Mouse (Mus musculus) forebrain, embryonic 11.5 days (tissue): ENCODE measurements around the gene 1600014C23Rik. TPM values are rescaled to one million over a fixed set of nuclear protein-coding genes. Genes with fewer than 3 reads are reported as not detected.

Experiments used
- ATAC-seq: fragments of 200-750 bp; cut with Nextera tagmentation; replicated peaks from 2 replicates; pipeline ENCODE4 v1.8.0; 2017; ENCODE audit warnings: moderate TSS enrichment; ENCODE audit not compliant: low FRiP score
- DNase-seq: peaks from one replicate; pipeline ENCODE4 v3.0.0-alpha.2; 2017; ENCODE audit warnings: low spot score
- H3K27ac ChIP-seq: fragments of 300-500 bp; sonication (generic); 2 replicates; pipeline ENCODE4 v1.5.1; 2014; ENCODE audit warnings: low read depth, low read length
- H3K27me3 ChIP-seq: fragments of 300-500 bp; sonication (generic); 2 replicates; pipeline ENCODE4 v1.6.1; 2014; ENCODE audit warnings: mild to moderate bottlenecking, low read length, mixed read lengths; ENCODE audit not compliant: control insufficient read depth, insufficient read depth
- H3K36me3 ChIP-seq: fragments of 300-500 bp; sonication (generic); 2 replicates; pipeline ENCODE4 v1.6.1; 2014; ENCODE audit warnings: mild to moderate bottlenecking, low read length, moderate library complexity, mixed read lengths; ENCODE audit not compliant: control insufficient read depth, insufficient read depth
- H3K4me1 ChIP-seq: fragments of 300-500 bp; sonication (generic); replicated peaks from 2 replicates; pipeline ENCODE4 v1.6.1; 2014; ENCODE audit warnings: low read length, mixed read lengths; ENCODE audit not compliant: control insufficient read depth, insufficient read depth
- H3K4me2 ChIP-seq: fragments of 300-500 bp; sonication (generic); 2 replicates; pipeline ENCODE4 v1.6.1; 2014; ENCODE audit warnings: low read depth, mild to moderate bottlenecking, low read length, moderate library complexity, mixed read lengths; ENCODE audit not compliant: severe bottlenecking
- H3K4me3 ChIP-seq: fragments of 300-500 bp; sonication (generic); 2 replicates; pipeline ENCODE4 v1.5.1; 2014; ENCODE audit warnings: low read depth, low read length
- H3K9ac ChIP-seq: fragments of 300-500 bp; sonication (generic); 2 replicates; pipeline ENCODE4 v1.6.1; 2014; ENCODE audit warnings: low read length
- H3K9me3 ChIP-seq: fragments of 300-500 bp; sonication (generic); 2 replicates; pipeline ENCODE4 v1.6.1; 2016; ENCODE audit warnings: low read length, mixed read lengths; ENCODE audit not compliant: control insufficient read depth
- WGBS: fragments of 180-500 bp; shearing (Covaris S2); extraction: QIAGEN DNeasy Blood & Tissue Kit; methylation state at CpG from one replicate; pipeline ENCODE4 v1.1.7; 2014; 5-methylcytosine and 5-hydroxymethylcytosine counted together
- polyA plus RNA-seq: library from polyadenylated mRNA; unstranded; fragments of >200 nt; fragmentation: Nextera tagmentation; extraction: Ambion mirVana; gene quantifications from 2 replicates; pipeline ENCODE4 v1.2.1, GENCODE M21; 2014

Gene 1600014C23Rik
- polyA plus RNA-seq, 1 experiment from 2014 or later, result 0.55 TPM

DNA sequence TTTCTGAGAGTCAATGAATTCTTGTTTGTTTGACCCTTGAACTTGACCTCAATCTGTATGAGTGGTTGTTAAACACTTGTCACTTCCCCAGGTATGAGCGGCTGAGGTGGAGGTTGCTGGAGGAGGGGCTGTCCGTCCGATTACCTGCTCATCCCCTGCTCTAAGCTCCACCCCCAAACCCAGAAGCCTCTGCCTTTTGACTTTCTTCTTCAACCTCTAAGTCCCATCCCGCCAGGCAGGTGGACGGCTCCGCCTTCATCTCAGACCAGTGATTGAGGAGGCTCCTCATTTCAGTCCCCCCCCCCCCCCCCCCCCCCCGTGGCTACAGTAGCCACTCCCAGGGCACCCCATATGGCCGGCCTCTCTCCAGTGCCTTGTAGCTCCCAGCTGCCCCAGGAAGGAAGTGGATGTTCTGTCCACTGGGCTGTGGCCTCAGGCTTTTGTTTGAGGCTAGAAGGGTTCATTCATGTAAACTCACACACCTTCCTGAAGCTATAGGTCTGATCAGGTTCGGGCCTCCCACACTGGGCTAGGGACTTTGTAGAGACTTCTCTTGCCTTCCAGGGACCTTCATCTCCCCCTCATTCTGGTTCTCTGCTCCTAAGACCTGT, 34.0 kb upstream of the 1600014C23Rik start:
- H3K27ac ChIP-seq, result no peak overlapping the region

GRCm38 (mm10) chr17:45766735-45767535, 33.3 kb upstream of the 1600014C23Rik start:
- 16% methylated on average over 12 of the region's 12 CpGs for WGBS
- Histone ChIP-seq H3K4me1 (peaks cover 13% of the 10 kb centered on the region), H3K27me3 (no peaks in the 10 kb centered on the region), H3K27ac (peak overlapping the region; percentile 79), H3K9ac (peak overlapping the region; percentile 33; the same call in 1 of the 2 replicates), H3K4me3 (no peak overlapping the region), H3K4me2 (peak overlapping the region; percentile 33; the same call in 1 of the 2 replicates), H3K36me3 (no peaks in the 10 kb centered on the region), H3K9me3 (no peaks in the 10 kb centered on the region)
- peak; percentile 91 for DNase-seq
- peak; percentile 96 for ATAC-seq

More for the DNA sequence above, 34.0 kb upstream of the 1600014C23Rik start:
- peaks cover 13% of the 10 kb centered on the region for H3K4me1 ChIP-seq
- H3K27me3 ChIP-seq, result no peaks in the 10 kb centered on the region
- WGBS, result 37% methylated on average over 8 of the region's 9 CpGs
- no peaks in the 10 kb centered on the region for H3K36me3 ChIP-seq
- peak; percentile 8; the same call in 1 of the 2 replicates for ATAC-seq
- H3K4me2 ChIP-seq, result no peak overlapping the region
- H3K9ac ChIP-seq, result no peak overlapping the region
- H3K9me3 ChIP-seq, result no peaks in the 10 kb centered on the region
- no peak for DNase-seq
- H3K4me3 ChIP-seq, result no peak overlapping the region

- WGBS, result 95% methylated on average over 3 of the region's 3 CpGs
- H3K4me2 ChIP-seq, result no peak overlapping the region
- no peaks in the 10 kb centered on the region for H3K36me3 ChIP-seq
- H3K27me3 ChIP-seq, result no peaks in the 10 kb centered on the region
- no peak overlapping the region for H3K9ac ChIP-seq
- no peak overlapping the region for H3K4me3 ChIP-seq
- H3K4me1 ChIP-seq, result peaks cover 13% of the 10 kb centered on the region
- DNase-seq, result no peak
- H3K9me3 ChIP-seq, result no peaks in the 10 kb centered on the region
- no peak overlapping the region for H3K27ac ChIP-seq
- ATAC-seq, result no peak
Measured at GRCm38 (mm10) chr17:45765914-45766313, 32.3 kb upstream of the 1600014C23Rik start.

GRCm38 (mm10) chr17:45763188-45763587, 29.5 kb upstream of the 1600014C23Rik start:
- H3K4me1 ChIP-seq, result peaks cover 13% of the 10 kb centered on the region
- 77% methylated on average over 8 of the region's 8 CpGs for whole genome bisulfite sequencing
- no peak for ATAC-seq

DNA sequence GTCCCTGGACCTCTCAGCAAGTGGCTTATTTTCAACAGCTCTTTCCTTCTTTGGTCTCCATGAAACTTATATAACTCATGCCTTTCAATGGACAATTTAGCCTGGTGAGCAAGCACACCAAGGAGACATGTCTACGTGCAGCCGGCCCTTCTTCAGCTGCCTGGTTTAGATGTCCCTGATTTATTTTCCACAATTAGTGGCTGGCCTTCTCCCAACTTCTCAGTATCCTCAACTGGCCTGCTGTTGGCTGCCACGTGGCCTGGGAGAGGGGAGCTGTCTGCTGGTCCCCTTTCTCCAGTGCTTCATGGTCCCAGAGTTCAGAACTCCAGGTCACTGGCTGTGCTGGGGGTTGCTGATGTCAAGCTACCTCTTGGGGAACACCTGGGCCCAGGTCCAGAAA, 28.3 kb upstream of the 1600014C23Rik start:
- Histone ChIP-seq H3K27me3 (no peaks in the 10 kb centered on the region), H3K9me3 (no peaks in the 10 kb centered on the region), H3K9ac (no peak overlapping the region), H3K27ac (no peak overlapping the region), H3K36me3 (no peaks in the 10 kb centered on the region), H3K4me2 (no peak overlapping the region), H3K4me1 (peaks cover 5% of the 10 kb centered on the region; the same call in 1 of the 2 replicates), H3K4me3 (no peak overlapping the region)
- no peak for DNase-seq
- ATAC-seq, result no peak
- WGBS, result 83% methylated on average over 3 of the region's 3 CpGs

More at GRCm38 (mm10) chr17:45763188-45763587, 29.5 kb upstream of the 1600014C23Rik start:
- Histone ChIP-seq H3K4me2 (no peak overlapping the region), H3K27ac (no peak overlapping the region), H3K9ac (no peak overlapping the region), H3K36me3 (no peaks in the 10 kb centered on the region), H3K9me3 (no peaks in the 10 kb centered on the region), H3K27me3 (no peaks in the 10 kb centered on the region), H3K4me3 (no peak overlapping the region)
- DNase-seq, result no peak

DNA sequence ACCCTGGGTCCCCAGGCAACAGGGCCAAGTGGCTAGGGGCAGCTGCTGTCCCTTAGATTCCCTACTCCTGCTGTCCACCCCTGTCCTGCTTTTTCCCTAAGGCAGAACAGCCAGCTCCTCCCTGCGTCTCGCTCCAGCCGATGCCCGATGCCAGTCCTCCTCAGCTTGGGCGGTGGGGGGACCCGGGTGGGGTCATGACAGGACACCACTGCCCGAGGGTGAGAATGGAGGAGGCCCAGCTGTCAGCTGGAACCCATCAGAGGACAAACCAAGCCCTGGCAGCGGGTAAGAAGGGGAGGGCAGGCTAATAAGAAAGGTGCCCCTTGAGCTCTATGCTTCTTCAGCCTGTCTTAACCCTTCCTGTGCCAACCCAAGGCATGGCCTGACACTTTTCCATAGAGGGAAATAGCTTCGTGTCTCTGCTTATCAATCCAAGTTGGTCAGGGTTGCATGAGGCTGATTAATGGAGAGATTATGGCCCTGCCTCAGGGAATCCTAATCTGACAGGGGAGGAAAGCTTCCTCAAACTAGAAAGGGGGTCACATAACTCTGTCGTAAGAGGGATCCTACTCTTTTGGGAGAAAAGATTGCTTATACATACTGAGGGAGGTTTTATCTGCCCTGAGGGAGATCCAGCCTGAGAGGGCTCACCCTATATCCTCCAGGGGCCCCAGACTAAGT, 27.5 kb upstream of the 1600014C23Rik start:
- Histone ChIP-seq H3K27me3 (no peaks in the 10 kb centered on the region), H3K9me3 (no peaks in the 10 kb centered on the region), H3K4me3 (no peak overlapping the region), H3K4me2 (no peak overlapping the region), H3K27ac (no peak overlapping the region), H3K4me1 (no peaks in the 10 kb centered on the region), H3K36me3 (no peaks in the 10 kb centered on the region), H3K9ac (no peak overlapping the region)
- 73% methylated on average over 10 of the region's 10 CpGs for WGBS
- ATAC-seq (no peak), DNase-seq (no peak)

GRCm38 (mm10) chr17:45759751-45760150, 26.1 kb upstream of the 1600014C23Rik start:
- Histone ChIP-seq H3K9me3 (no peaks in the 10 kb centered on the region), H3K27ac (no peak overlapping the region), H3K4me3 (no peak overlapping the region), H3K36me3 (no peaks in the 10 kb centered on the region), H3K27me3 (no peaks in the 10 kb centered on the region), H3K4me2 (no peak overlapping the region), H3K9ac (no peak overlapping the region), H3K4me1 (no peaks in the 10 kb centered on the region)
- no peak for DNase-seq
- WGBS, result 88% methylated on average over 5 of the region's 5 CpGs
- no peak for ATAC-seq

- Histone ChIP-seq H3K9me3 (no peaks in the 10 kb centered on the region), H3K4me3 (no peak overlapping the region), H3K4me1 (no peaks in the 10 kb centered on the region), H3K27ac (no peak overlapping the region), H3K9ac (no peak overlapping the region), H3K36me3 (no peaks in the 10 kb centered on the region), H3K27me3 (no peaks in the 10 kb centered on the region), H3K4me2 (no peak overlapping the region)
- WGBS, result 71% methylated on average over 7 of the region's 7 CpGs
- no peak for ATAC-seq
- no peak for DNase-seq
Measured at GRCm38 (mm10) chr17:45758808-45759207, 25.2 kb upstream of the 1600014C23Rik start.
